Mouse (Mus musculus): Measurements from ENCODE around the gene Omp. TPM values are rescaled to one million over a fixed set of nuclear protein-coding genes. Genes with fewer than 3 reads are reported as not detected.

Gene Omp
- polyA plus RNA-seq, 1 experiment from 2014 or later = 0.66 TPM

- H3K9ac ChIP-seq (replicated peaks; ENCODE audit: low read depth, low read length) = peak overlapping the region; percentile 62
- H3K27ac ChIP-seq (ENCODE audit: low read length) = 0 out of 2 replicates have a peak overlapping the region, but pooled peaks have one; percentile 53
- 14% methylated on average over 20 of the region's 26 CpGs for WGBS
- H3K9me3 ChIP-seq (ENCODE audit: control insufficient read depth, low read length) = no peaks in the 10 kb centered on the region
- no peaks in the 10 kb centered on the region for H3K36me3 ChIP-seq (ENCODE audit: control insufficient read depth, insufficient read depth)
- peaks cover 9% of the 10 kb centered on the region for H3K4me1 ChIP-seq (replicated peaks; ENCODE audit: control insufficient read depth, insufficient read depth, low read length)
- peak; percentile 74 for ATAC-seq
- H3K27me3 ChIP-seq (replicated peaks; ENCODE audit: control insufficient read depth, insufficient read depth, low read length) = no peaks in the 10 kb centered on the region
- H3K4me3 ChIP-seq (replicated peaks; ENCODE audit: low read length) = peak overlapping the region; percentile 38
- peak overlapping the region; percentile 63 for H3K4me2 ChIP-seq (ENCODE audit: low read length)
These were observed 42.0 kb downstream of the Omp start for GRCm38 (mm10) chr7:98103002-98103941.

- Histone ChIP-seq H3K27ac (ENCODE audit: low read length) (no peak overlapping the region), H3K4me2 (ENCODE audit: low read length) (no peak overlapping the region; the same call in 1 of the 2 replicates), H3K4me1 (replicated peaks; ENCODE audit: control insufficient read depth, insufficient read depth, low read length) (peaks cover 9% of the 10 kb centered on the region), H3K9ac (replicated peaks; ENCODE audit: low read depth, low read length) (peak overlapping the region; percentile 62), H3K27me3 (replicated peaks; ENCODE audit: control insufficient read depth, insufficient read depth, low read length) (no peaks in the 10 kb centered on the region), H3K9me3 (ENCODE audit: control insufficient read depth, low read length) (no peaks in the 10 kb centered on the region), H3K36me3 (ENCODE audit: control insufficient read depth, insufficient read depth) (peaks cover 2% of the 10 kb centered on the region), H3K4me3 (replicated peaks; ENCODE audit: low read length) (no peak overlapping the region)
- 95% methylated on average over 11 of the region's 11 CpGs for WGBS
- peak; percentile 11; the same call in 1 of the 2 replicates for ATAC-seq
These were observed 42.8 kb downstream of the Omp start for GRCm38 (mm10) chr7:98102488-98102887.

- Histone ChIP-seq H3K4me1 (replicated peaks; ENCODE audit: control insufficient read depth, insufficient read depth, low read length) (peaks cover 4% of the 10 kb centered on the region), H3K27ac (ENCODE audit: low read length) (no peak overlapping the region), H3K9ac (replicated peaks; ENCODE audit: low read depth, low read length) (no peak overlapping the region), H3K36me3 (ENCODE audit: control insufficient read depth, insufficient read depth) (peaks cover 8% of the 10 kb centered on the region), H3K9me3 (ENCODE audit: control insufficient read depth, low read length) (no peaks in the 10 kb centered on the region; the same call in 1 of the 2 replicates), H3K4me2 (ENCODE audit: low read length) (no peak overlapping the region), H3K4me3 (replicated peaks; ENCODE audit: low read length) (no peak overlapping the region), H3K27me3 (replicated peaks; ENCODE audit: control insufficient read depth, insufficient read depth, low read length) (no peaks in the 10 kb centered on the region)
- no peak for ATAC-seq
- 95% methylated on average over 8 of the region's 8 CpGs for WGBS
These were observed 47.7 kb downstream of the Omp start for GRCm38 (mm10) chr7:98097557-98097956.

GRCm38 (mm10) chr7:98095852-98096251 lies 49.5 kb downstream of the Omp start:
- no peaks in the 10 kb centered on the region; the same call in 1 of the 2 replicates for H3K9me3 ChIP-seq (ENCODE audit: control insufficient read depth, low read length)
- H3K27me3 ChIP-seq (replicated peaks; ENCODE audit: control insufficient read depth, insufficient read depth, low read length) = no peaks in the 10 kb centered on the region
- H3K4me3 ChIP-seq (replicated peaks; ENCODE audit: low read length) = no peak overlapping the region
- WGBS = 98% methylated on average over 4 of the region's 4 CpGs
- no peak overlapping the region for H3K9ac ChIP-seq (replicated peaks; ENCODE audit: low read depth, low read length)
- H3K36me3 ChIP-seq (ENCODE audit: control insufficient read depth, insufficient read depth) = peaks cover 8% of the 10 kb centered on the region
- H3K4me1 ChIP-seq (replicated peaks; ENCODE audit: control insufficient read depth, insufficient read depth, low read length) = no peaks in the 10 kb centered on the region
- ATAC-seq = no peak
- H3K4me2 ChIP-seq (ENCODE audit: low read length) = no peak overlapping the region
- no peak overlapping the region for H3K27ac ChIP-seq (ENCODE audit: low read length)

Other genes with a start within 250 kb of the Omp start
- gene Gdpd4, start 225.5 kb downstream of the Omp start, polyA plus RNA-seq (2015; fragmentation: Nextera tagmentation; extraction: Ambion mirVana) = not detected in 2 replicates
- 17.9 and 18.1 TPM in 2 replicates for gene Myo7a, start 26.0 kb downstream of the Omp start, polyA plus RNA-seq (2015; fragmentation: Nextera tagmentation; extraction: Ambion mirVana)
- gene Capn5, start 32.8 kb upstream of the Omp start, polyA plus RNA-seq (2015; fragmentation: Nextera tagmentation; extraction: Ambion mirVana) = 17.5 and 18.7 TPM in 2 replicates
- gene B3gnt6, start 54.0 kb upstream of the Omp start, polyA plus RNA-seq (2015; fragmentation: Nextera tagmentation; extraction: Ambion mirVana) = 0.30 and 0.36 TPM in 2 replicates
- 8.5 and 9.1 TPM in 2 replicates for gene Acer3, start 175.7 kb upstream of the Omp start, polyA plus RNA-seq (2015; fragmentation: Nextera tagmentation; extraction: Ambion mirVana)
- 7.9 and 8.0 TPM in 2 replicates for gene Tsku, start 215.8 kb upstream of the Omp start, polyA plus RNA-seq (2015; fragmentation: Nextera tagmentation; extraction: Ambion mirVana)